Mouse (Mus musculus) midbrain, embryonic 12.5 days (tissue): ENCODE data around the gene Ovca2. TPM values are rescaled to one million over a fixed set of nuclear protein-coding genes. Genes with fewer than 3 reads are reported as not detected.
A peak's percentile ranks its signal among the peaks of the same experiment; 100 is the strongest.
"Not testable (repeated sequence)": the region's sequence is repeated elsewhere in the genome, so short reads cannot be mapped to it uniquely, and the experiment has no call there.

Source experiments
- ATAC-seq: fragments of 200-750 bp; cut with Nextera tagmentation; 2 replicates; pipeline ENCODE4 v1.8.0; 2017; ENCODE audit warnings: low read depth, moderate TSS enrichment, moderate library complexity; ENCODE audit not compliant: low FRiP score
- H3K27ac ChIP-seq: fragments of 300-500 bp; sonication (generic); replicated peaks from 2 replicates; pipeline ENCODE4 v1.5.1; 2016; ENCODE audit warnings: mild to moderate bottlenecking
- H3K27me3 ChIP-seq: fragments of 300-500 bp; sonication (generic); 2 replicates; pipeline ENCODE4 v1.6.1; 2016; ENCODE audit warnings: mild to moderate bottlenecking
- H3K36me3 ChIP-seq: fragments of 300-500 bp; sonication (generic); 2 replicates; pipeline ENCODE4 v1.6.1; 2016
- H3K4me1 ChIP-seq: fragments of 300-500 bp; sonication (generic); 2 replicates; pipeline ENCODE4 v1.6.1; 2016
- H3K4me2 ChIP-seq: fragments of 300-500 bp; sonication (generic); replicated peaks from 2 replicates; pipeline ENCODE4 v1.6.1; 2016; ENCODE audit warnings: mild to moderate bottlenecking, moderate library complexity
- H3K4me3 ChIP-seq: fragments of 300-500 bp; sonication (generic); 2 replicates; pipeline ENCODE4 v1.5.1; 2016; ENCODE audit warnings: mild to moderate bottlenecking
- H3K9ac ChIP-seq: fragments of 300-500 bp; sonication (generic); replicated peaks from 2 replicates; pipeline ENCODE4 v1.6.1; 2016; ENCODE audit warnings: mild to moderate bottlenecking, moderate library complexity
- H3K9me3 ChIP-seq: fragments of 300-500 bp; sonication (generic); 2 replicates; pipeline ENCODE4 v1.6.1; 2016; ENCODE audit warnings: mild to moderate bottlenecking
- WGBS: fragments of 180-500 bp; shearing (Covaris S2); methylation state at CpG from one replicate; pipeline ENCODE4 v1.1.7; 2016; 5-methylcytosine and 5-hydroxymethylcytosine counted together
- polyA plus RNA-seq: library from polyadenylated mRNA; unstranded; fragments of >200 nt; fragmentation: Nextera tagmentation; extraction: Ambion mirVana; gene quantifications from 2 replicates; pipeline ENCODE4 v1.2.1, GENCODE M21; 2016

The Ovca2 gene
- polyA plus RNA-seq, 1 experiment from 2014 or later = 23.2 TPM

GRCm38 (mm10) chr11:75178011-75178410 lies 624 bp downstream of the Ovca2 start:
- Histone ChIP-seq H3K4me3 (peak overlapping the region; percentile 71), H3K9me3 (no peaks in the 10 kb centered on the region), H3K9ac (peak overlapping the region; percentile 79), H3K36me3 (peaks cover 24% of the 10 kb centered on the region), H3K4me2 (peak overlapping the region; percentile 97), H3K27me3 (peaks cover 21% of the 10 kb centered on the region), H3K27ac (peak overlapping the region; percentile 79), H3K4me1 (peaks cover 30% of the 10 kb centered on the region)
- no peak for ATAC-seq
- 55% methylated on average over 12 of the region's 12 CpGs for WGBS

GRCm38 (mm10) chr11:75174574-75174973 lies 4.1 kb downstream of the Ovca2 start:
- H3K27me3 ChIP-seq = peaks cover 56% of the 10 kb centered on the region
- H3K9me3 ChIP-seq, H3K4me3 ChIP-seq, ATAC-seq, H3K4me2 ChIP-seq, H3K9ac ChIP-seq, H3K27ac ChIP-seq: not testable (repeated sequence)
- peaks cover 15% of the 10 kb centered on the region for H3K36me3 ChIP-seq
- H3K4me1 ChIP-seq = peaks cover 56% of the 10 kb centered on the region
- WGBS = 78% methylated on average over 6 of the region's 6 CpGs

GRCm38 (mm10) chr11:75173799-75174165 lies 4.9 kb downstream of the Ovca2 start:
- WGBS = 4% methylated on average over 15 of the region's 15 CpGs
- no peak for ATAC-seq
- H3K9ac ChIP-seq = peak overlapping the region; percentile 57; the same call in 1 of the 2 replicates
- H3K4me2 ChIP-seq = peak overlapping the region; percentile 73
- H3K9me3 ChIP-seq = no peaks in the 10 kb centered on the region
- H3K27ac ChIP-seq = 0 out of 2 replicates have a peak overlapping the region, but pooled peaks have one; percentile 60
- H3K4me1 ChIP-seq = peaks cover 57% of the 10 kb centered on the region
- H3K36me3 ChIP-seq = peaks cover 15% of the 10 kb centered on the region
- peak overlapping the region; percentile 68 for H3K4me3 ChIP-seq
- H3K27me3 ChIP-seq = peaks cover 64% of the 10 kb centered on the region

GRCm38 (mm10) chr11:75173095-75173798 lies 5.4 kb downstream of the Ovca2 start:
- H3K27me3 ChIP-seq = peaks cover 69% of the 10 kb centered on the region
- ATAC-seq = peak; percentile 70
- peak overlapping the region; percentile 68 for H3K4me3 ChIP-seq
- peaks cover 15% of the 10 kb centered on the region for H3K36me3 ChIP-seq
- H3K4me1 ChIP-seq = peaks cover 62% of the 10 kb centered on the region
- peak overlapping the region; percentile 73 for H3K4me2 ChIP-seq
- H3K9ac ChIP-seq = peak overlapping the region; percentile 57
- H3K9me3 ChIP-seq = no peaks in the 10 kb centered on the region
- 1% methylated on average over 71 of the region's 71 CpGs for WGBS
- peak overlapping the region; percentile 60 for H3K27ac ChIP-seq

GRCm38 (mm10) chr11:75172151-75173094 lies 6.2 kb downstream of the Ovca2 start:
- WGBS = under 1% methylated on average over 74 of the region's 75 CpGs
- Histone ChIP-seq H3K4me2 (peak overlapping the region; percentile 73), H3K9ac (no peak overlapping the region; the same call in 1 of the 2 replicates), H3K27ac (no peak overlapping the region), H3K36me3 (peaks cover 12% of the 10 kb centered on the region), H3K9me3 (no peaks in the 10 kb centered on the region), H3K27me3 (peaks cover 77% of the 10 kb centered on the region), H3K4me3 (peak overlapping the region; percentile 68), H3K4me1 (peaks cover 62% of the 10 kb centered on the region)
- no peak for ATAC-seq

- Histone ChIP-seq H3K9ac (no peak overlapping the region), H3K36me3 (peaks cover under 1% of the 10 kb centered on the region; the same call in 1 of the 2 replicates), H3K9me3 (no peaks in the 10 kb centered on the region), H3K4me2 (peak overlapping the region; percentile 73), H3K4me3 (0 out of 2 replicates have a peak overlapping the region, but pooled peaks have one; percentile 7), H3K27ac (no peak overlapping the region), H3K27me3 (peaks cover 86% of the 10 kb centered on the region), H3K4me1 (peaks cover 71% of the 10 kb centered on the region)
- ATAC-seq = no peak
- 6% methylated on average over 17 of the region's 17 CpGs for WGBS
Measured at GRCm38 (mm10) chr11:75171186-75171865, 7.3 kb downstream of the Ovca2 start.

GRCm38 (mm10) chr11:75170136-75170751 lies 8.4 kb downstream of the Ovca2 start:
- WGBS = under 1% methylated on average over 37 of the region's 38 CpGs
- ATAC-seq = peak; percentile 42

GRCm38 (mm10) chr11:75169405-75170080 lies 9.1 kb downstream of the Ovca2 start, which contains the start of gene Hic1:
Gene Hic1 (minus strand): TSS chr11:75169519.
- H3K4me2 ChIP-seq = peak within 1 kb of the TSS; percentile 65
- no peak for ATAC-seq
- H3K27ac ChIP-seq = no peak within 1 kb of the TSS
- peaks cover 81% of the 10 kb centered on the region for H3K4me1 ChIP-seq
- 5% methylated on average over 23 of the region's 23 CpGs for WGBS
- no peaks in the 10 kb centered on the region for H3K36me3 ChIP-seq
- H3K27me3 ChIP-seq = peaks cover 92% of the 10 kb centered on the region
- peak within 1 kb of the TSS; percentile 46 for H3K4me3 ChIP-seq
- peak within 1 kb of the TSS; percentile 50; the same call in 1 of the 2 replicates for H3K9ac ChIP-seq
- no peaks in the 10 kb centered on the region for H3K9me3 ChIP-seq

More at GRCm38 (mm10) chr11:75170136-75170751, 8.4 kb downstream of the Ovca2 start:
- peak overlapping the region; percentile 46 for H3K4me3 ChIP-seq
- H3K4me1 ChIP-seq = peaks cover 81% of the 10 kb centered on the region
- peak overlapping the region; percentile 65 for H3K4me2 ChIP-seq
- no peaks in the 10 kb centered on the region for H3K36me3 ChIP-seq
- H3K9ac ChIP-seq = no peak overlapping the region
- peaks cover 87% of the 10 kb centered on the region for H3K27me3 ChIP-seq
- no peak overlapping the region for H3K27ac ChIP-seq
- H3K9me3 ChIP-seq = no peaks in the 10 kb centered on the region

- Histone ChIP-seq H3K27ac (no peak overlapping the region), H3K4me1 (peaks cover 76% of the 10 kb centered on the region), H3K36me3 (no peaks in the 10 kb centered on the region), H3K27me3 (peaks cover 100% of the 10 kb centered on the region), H3K4me2 (peak overlapping the region; percentile 65), H3K9me3 (no peaks in the 10 kb centered on the region), H3K4me3 (peak overlapping the region; percentile 46), H3K9ac (peak overlapping the region; percentile 50; the same call in 1 of the 2 replicates)
- 1% methylated on average over 78 of the region's 83 CpGs for WGBS
- no peak for ATAC-seq
Measured at GRCm38 (mm10) chr11:75168590-75169361, 9.9 kb downstream of the Ovca2 start.
